Mouse (Mus musculus) midbrain, embryonic 12.5 days (tissue): ENCODE results near the gene Fxyd3. TPM values are rescaled to one million over a fixed set of nuclear protein-coding genes. Genes with fewer than 3 reads are reported as not detected.

Source experiments
- ATAC-seq: fragments of 200-750 bp; cut with Nextera tagmentation; 2 replicates; pipeline ENCODE4 v1.8.0; 2017; ENCODE audit warnings: low read depth, moderate TSS enrichment, moderate library complexity; ENCODE audit not compliant: low FRiP score
- H3K27ac ChIP-seq: fragments of 300-500 bp; sonication (generic); replicated peaks from 2 replicates; pipeline ENCODE4 v1.5.1; 2016; ENCODE audit warnings: mild to moderate bottlenecking
- H3K27me3 ChIP-seq: fragments of 300-500 bp; sonication (generic); 2 replicates; pipeline ENCODE4 v1.6.1; 2016; ENCODE audit warnings: mild to moderate bottlenecking
- H3K36me3 ChIP-seq: fragments of 300-500 bp; sonication (generic); 2 replicates; pipeline ENCODE4 v1.6.1; 2016
- H3K4me1 ChIP-seq: fragments of 300-500 bp; sonication (generic); 2 replicates; pipeline ENCODE4 v1.6.1; 2016
- H3K4me2 ChIP-seq: fragments of 300-500 bp; sonication (generic); replicated peaks from 2 replicates; pipeline ENCODE4 v1.6.1; 2016; ENCODE audit warnings: mild to moderate bottlenecking, moderate library complexity
- H3K4me3 ChIP-seq: fragments of 300-500 bp; sonication (generic); 2 replicates; pipeline ENCODE4 v1.5.1; 2016; ENCODE audit warnings: mild to moderate bottlenecking
- H3K9ac ChIP-seq: fragments of 300-500 bp; sonication (generic); replicated peaks from 2 replicates; pipeline ENCODE4 v1.6.1; 2016; ENCODE audit warnings: mild to moderate bottlenecking, moderate library complexity
- H3K9me3 ChIP-seq: fragments of 300-500 bp; sonication (generic); 2 replicates; pipeline ENCODE4 v1.6.1; 2016; ENCODE audit warnings: mild to moderate bottlenecking
- WGBS: fragments of 180-500 bp; shearing (Covaris S2); methylation state at CpG from one replicate; pipeline ENCODE4 v1.1.7; 2016; 5-methylcytosine and 5-hydroxymethylcytosine counted together
- polyA plus RNA-seq: library from polyadenylated mRNA; unstranded; fragments of >200 nt; fragmentation: Nextera tagmentation; extraction: Ambion mirVana; gene quantifications from 2 replicates; pipeline ENCODE4 v1.2.1, GENCODE M21; 2016

Gene Fxyd3
- polyA plus RNA-seq, 1 experiment from 2014 or later = 1.4 TPM

DNA sequence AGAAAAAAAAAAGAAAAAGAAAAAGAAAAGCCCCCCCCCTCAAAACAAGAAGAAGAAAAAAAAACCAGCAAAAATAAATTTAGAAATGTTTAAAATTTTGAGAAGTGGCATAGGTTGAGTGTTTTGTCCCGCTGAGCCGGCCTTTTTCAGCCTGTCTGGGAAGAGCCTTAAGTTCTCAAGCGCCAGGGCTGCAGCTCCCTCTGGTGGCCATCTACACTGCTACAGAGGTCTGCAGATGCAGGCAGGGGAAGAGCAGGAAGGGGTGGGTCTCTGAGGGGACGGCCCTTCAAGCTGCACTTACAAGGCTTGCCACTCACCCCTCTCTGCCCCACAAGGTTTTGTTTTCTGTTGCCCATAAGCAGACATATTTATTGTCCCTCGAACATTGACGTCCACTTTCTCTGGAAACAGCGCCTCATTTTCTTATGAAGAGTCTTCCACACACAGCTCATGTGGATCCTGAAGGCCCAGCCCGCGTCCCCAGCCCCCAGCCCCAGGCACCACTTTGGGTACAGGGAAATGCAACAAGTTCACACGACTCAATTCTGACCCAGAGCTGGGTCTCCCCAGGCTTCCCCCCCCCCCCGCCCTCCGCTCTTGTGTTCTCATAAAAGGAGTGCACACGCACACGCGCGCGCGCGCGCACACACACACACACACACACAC is 21.2 kb upstream of the Fxyd3 start:
- 50% methylated on average over 19 of the region's 20 CpGs for WGBS

DNA sequence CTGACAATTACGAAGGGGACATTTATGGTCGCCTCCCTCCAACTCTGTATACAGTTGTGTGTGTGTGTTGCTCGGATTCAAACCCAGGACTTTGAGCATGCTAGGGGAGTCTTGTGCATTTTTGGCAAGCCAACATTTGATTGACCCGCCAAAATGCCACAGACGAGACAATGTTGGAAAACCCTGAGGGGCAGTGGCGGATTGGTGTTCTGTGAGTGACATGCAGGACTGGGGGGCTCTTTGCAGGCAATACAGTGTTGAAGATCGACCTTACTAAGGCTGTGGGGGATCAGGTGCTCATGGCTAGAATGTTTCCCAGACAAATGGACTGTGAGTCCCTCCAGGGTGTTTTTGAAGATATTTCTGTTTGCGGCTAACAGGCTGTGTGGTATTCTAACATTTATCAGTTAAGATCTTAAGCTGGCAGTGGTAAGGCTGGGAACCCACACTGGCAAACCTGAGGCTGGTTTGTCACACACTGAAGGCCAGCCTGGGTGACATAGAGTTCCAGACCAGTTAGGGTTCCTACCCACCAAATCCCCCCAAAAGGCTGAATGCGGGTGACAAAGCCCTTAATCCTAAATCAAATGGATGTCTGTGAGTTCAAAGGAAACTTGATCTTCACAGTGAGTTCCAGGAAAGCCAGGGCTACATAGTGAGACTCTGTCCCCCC is 20.5 kb upstream of the Fxyd3 start:
- Histone ChIP-seq H3K27me3 (no peaks in the 10 kb centered on the region), H3K9ac (no peak overlapping the region), H3K9me3 (0 out of 2 replicates have a peak, but pooled peaks cover 2% of the 10 kb centered on the region), H3K36me3 (no peaks in the 10 kb centered on the region), H3K4me1 (0 out of 2 replicates have a peak, but pooled peaks cover 2% of the 10 kb centered on the region), H3K4me2 (no peak overlapping the region), H3K4me3 (no peak overlapping the region), H3K27ac (no peak overlapping the region)
- ATAC-seq = no peak
- 75% methylated on average over 9 of the region's 9 CpGs for WGBS

More for the DNA sequence above, 21.2 kb upstream of the Fxyd3 start:
- H3K4me1 ChIP-seq = 0 out of 2 replicates have a peak, but pooled peaks cover 2% of the 10 kb centered on the region
- H3K27me3 ChIP-seq = no peaks in the 10 kb centered on the region
- H3K36me3 ChIP-seq = no peaks in the 10 kb centered on the region
- H3K4me2 ChIP-seq = peak overlapping the region; percentile 42
- no peak overlapping the region for H3K27ac ChIP-seq
- peak overlapping the region; percentile 20 for H3K4me3 ChIP-seq
- no peak overlapping the region for H3K9ac ChIP-seq
- peak; percentile 93 for ATAC-seq
- 0 out of 2 replicates have a peak, but pooled peaks cover 2% of the 10 kb centered on the region for H3K9me3 ChIP-seq

DNA sequence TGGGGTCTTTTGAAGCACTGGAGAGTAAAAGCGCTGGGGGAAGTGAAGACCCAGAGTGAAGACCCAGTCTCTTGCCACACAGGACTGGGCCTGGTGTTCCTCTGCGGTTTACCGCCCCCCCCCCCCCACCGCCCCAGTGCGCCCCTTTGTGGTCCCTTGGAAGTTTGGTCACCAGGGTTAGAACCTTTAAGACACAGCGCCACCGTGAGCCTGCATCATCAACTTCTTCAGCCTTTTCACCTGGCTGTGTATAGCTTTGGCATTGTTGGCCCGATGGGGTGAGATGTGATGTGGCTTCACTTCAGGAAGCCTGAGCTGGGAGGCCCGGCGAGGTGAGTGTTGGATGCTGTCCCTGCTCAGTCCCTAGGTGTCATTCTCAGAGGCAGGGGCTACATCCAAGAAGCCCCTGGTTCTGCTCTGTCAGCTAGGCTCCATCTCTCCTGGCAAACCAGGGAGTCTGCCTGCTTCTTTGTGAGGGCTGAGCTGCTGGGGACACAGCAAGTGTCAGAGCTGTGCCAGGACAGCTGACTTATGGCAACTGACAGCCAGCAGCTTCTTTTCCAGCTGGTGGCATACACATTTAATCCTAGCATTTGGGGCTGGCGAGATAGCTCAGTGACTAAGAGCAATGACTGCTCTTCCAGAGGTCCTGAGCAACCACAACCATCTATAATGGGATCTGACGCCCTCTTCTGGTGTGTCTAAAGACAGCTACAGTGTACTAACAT is 18.4 kb upstream of the Fxyd3 start:
- no peak for ATAC-seq
- H3K4me1 ChIP-seq = 0 out of 2 replicates have a peak, but pooled peaks cover 2% of the 10 kb centered on the region
- H3K9ac ChIP-seq = no peak overlapping the region
- no peak overlapping the region for H3K4me2 ChIP-seq
- 0 out of 2 replicates have a peak, but pooled peaks cover 4% of the 10 kb centered on the region for H3K9me3 ChIP-seq
- H3K27ac ChIP-seq = no peak overlapping the region
- H3K4me3 ChIP-seq = no peak overlapping the region
- H3K36me3 ChIP-seq = no peaks in the 10 kb centered on the region
- no peaks in the 10 kb centered on the region for H3K27me3 ChIP-seq
- 26% methylated on average over 12 of the region's 12 CpGs for WGBS

DNA sequence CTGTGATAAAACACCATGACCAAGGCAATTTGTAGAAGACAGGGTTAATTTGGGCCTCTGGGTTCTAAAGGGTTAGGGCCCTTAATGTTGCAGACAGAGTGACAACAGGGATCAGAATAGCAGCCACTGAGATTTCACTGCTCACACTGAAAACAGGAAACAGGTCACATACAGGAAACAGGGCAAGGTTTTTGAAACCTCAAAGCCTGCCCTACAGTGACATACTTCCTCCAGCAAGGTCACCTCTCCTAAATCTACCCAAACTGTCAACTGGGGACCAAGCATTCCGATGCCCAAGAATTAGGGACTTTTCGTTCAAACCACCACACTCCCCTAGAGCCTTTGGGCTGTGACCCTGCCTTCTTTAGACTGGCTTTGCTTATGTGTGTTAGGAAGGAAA is 13.2 kb upstream of the Fxyd3 start:
- Histone ChIP-seq H3K4me2 (no peak overlapping the region), H3K27me3 (no peaks in the 10 kb centered on the region), H3K4me1 (peaks cover 6% of the 10 kb centered on the region), H3K4me3 (no peak overlapping the region), H3K36me3 (no peaks in the 10 kb centered on the region), H3K9ac (no peak overlapping the region), H3K9me3 (0 out of 2 replicates have a peak, but pooled peaks cover 2% of the 10 kb centered on the region), H3K27ac (no peak overlapping the region)
- ATAC-seq = no peak
- WGBS = 85% methylated on average over 2 of the region's 2 CpGs

DNA sequence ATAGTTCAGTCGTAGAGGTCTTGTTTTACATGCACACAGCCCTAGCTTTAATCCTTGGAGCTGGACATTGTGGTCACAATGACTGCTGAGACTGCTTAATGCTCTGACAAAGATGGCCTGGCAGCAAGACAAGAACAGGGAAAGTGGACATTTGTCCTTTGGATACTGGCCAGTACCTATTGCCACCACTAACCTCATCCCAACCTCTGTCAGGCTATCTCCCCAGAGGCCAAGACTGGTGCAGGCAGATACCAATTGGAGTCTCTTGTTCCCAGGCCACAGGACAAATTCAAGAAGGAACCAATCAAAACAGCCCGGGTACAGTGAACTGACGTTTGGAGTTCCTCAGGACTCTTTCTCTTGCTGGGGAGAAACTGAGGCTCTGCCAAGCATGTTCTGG is 11.7 kb upstream of the Fxyd3 start:
- H3K9ac ChIP-seq = no peak overlapping the region
- no peak overlapping the region for H3K27ac ChIP-seq
- H3K36me3 ChIP-seq = no peaks in the 10 kb centered on the region
- ATAC-seq = no peak
- H3K9me3 ChIP-seq = 0 out of 2 replicates have a peak, but pooled peaks cover 2% of the 10 kb centered on the region
- H3K4me1 ChIP-seq = peaks cover 9% of the 10 kb centered on the region
- no peak overlapping the region for H3K4me3 ChIP-seq
- H3K27me3 ChIP-seq = no peaks in the 10 kb centered on the region
- 75% methylated on average over 3 of the region's 3 CpGs for WGBS
- H3K4me2 ChIP-seq = no peak overlapping the region

DNA sequence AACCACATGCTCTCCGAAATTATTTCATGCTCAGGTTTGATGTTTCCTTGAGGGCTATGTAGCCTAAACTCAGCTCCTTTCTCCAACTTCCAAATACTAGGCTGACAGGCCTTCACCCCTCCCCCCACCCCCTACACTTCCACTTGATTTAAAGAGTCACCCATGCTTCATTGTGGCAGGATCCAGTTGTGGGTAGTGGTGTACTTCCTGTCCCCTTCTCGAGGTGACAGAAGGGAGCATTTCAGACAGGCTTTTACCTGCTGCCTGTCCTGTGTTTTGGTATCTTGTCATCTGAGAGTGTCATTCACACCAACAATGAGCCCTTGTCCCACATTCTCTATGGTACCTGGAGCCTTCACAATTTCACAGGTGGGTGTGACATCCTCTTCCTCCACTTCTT is 10.8 kb upstream of the Fxyd3 start:
- H3K4me1 ChIP-seq = peaks cover 9% of the 10 kb centered on the region
- no peaks in the 10 kb centered on the region for H3K36me3 ChIP-seq
- H3K4me2 ChIP-seq = no peak overlapping the region
- 89% methylated on average over 2 of the region's 2 CpGs for WGBS
- ATAC-seq = no peak
- H3K9ac ChIP-seq = no peak overlapping the region
- no peaks in the 10 kb centered on the region for H3K27me3 ChIP-seq
- no peak overlapping the region for H3K27ac ChIP-seq
- no peak overlapping the region for H3K4me3 ChIP-seq
- H3K9me3 ChIP-seq = 0 out of 2 replicates have a peak, but pooled peaks cover 2% of the 10 kb centered on the region

DNA sequence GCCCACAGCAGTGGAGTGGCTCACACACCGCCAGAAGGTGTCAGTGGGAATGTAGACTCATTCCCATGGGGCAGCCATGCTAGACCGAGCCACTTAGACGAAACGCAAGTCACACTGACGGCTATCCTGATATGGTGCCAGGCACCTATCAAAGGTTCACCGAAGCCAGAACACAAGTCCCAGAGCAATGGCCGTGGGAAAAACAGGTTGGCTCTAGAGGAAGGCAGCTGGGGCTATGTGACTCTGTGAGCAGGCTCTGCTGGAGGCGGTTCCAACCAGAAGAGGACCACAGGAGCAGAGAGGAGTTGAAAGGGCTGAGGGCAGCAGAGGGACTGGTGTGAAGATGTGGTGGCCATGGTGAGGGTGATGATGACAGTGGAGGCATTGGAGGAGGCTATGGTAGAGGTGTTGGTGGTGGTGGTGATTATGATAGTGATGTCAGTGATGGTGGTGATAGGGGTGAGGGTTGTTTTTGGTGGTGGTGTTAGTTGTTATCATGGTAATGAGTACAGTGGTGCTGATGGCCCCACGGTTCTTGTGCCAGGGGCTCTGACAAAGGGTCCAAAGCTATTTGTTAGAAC is 9.8 kb upstream of the Fxyd3 start:
- Histone ChIP-seq H3K27ac (no peak overlapping the region), H3K9me3 (0 out of 2 replicates have a peak, but pooled peaks cover 2% of the 10 kb centered on the region), H3K4me2 (no peak overlapping the region), H3K4me1 (peaks cover 9% of the 10 kb centered on the region), H3K4me3 (no peak overlapping the region), H3K36me3 (no peaks in the 10 kb centered on the region), H3K27me3 (no peaks in the 10 kb centered on the region), H3K9ac (no peak overlapping the region)
- 91% methylated on average over 9 of the region's 9 CpGs for WGBS
- ATAC-seq = no peak

DNA sequence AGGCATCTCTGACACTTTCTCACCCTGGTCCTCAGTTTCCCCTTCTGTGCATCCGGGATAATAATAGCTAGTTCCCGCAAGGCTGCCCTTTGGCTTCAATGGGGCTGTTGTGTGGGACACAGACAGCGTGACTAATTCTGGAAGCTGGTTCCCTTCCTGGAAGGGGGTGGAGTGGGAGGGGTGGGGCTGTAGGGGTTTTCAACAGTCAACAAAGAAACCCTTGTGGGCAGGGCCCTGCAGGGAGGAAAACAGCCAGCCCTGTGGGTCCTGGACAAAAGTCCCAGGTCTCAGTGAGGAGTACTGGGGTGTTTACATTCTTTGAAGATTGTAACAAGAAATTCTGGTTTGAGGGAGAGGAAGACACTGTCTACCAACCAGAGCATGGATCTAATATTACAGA is 8.7 kb upstream of the Fxyd3 start:
- Histone ChIP-seq H3K4me1 (peaks cover 9% of the 10 kb centered on the region), H3K4me2 (no peak overlapping the region), H3K27ac (no peak overlapping the region), H3K9me3 (0 out of 2 replicates have a peak, but pooled peaks cover 2% of the 10 kb centered on the region), H3K4me3 (no peak overlapping the region), H3K36me3 (no peaks in the 10 kb centered on the region), H3K9ac (no peak overlapping the region), H3K27me3 (no peaks in the 10 kb centered on the region)
- peak; percentile 21; the same call in 1 of the 2 replicates for ATAC-seq
- WGBS = 25% methylated on average over 3 of the region's 3 CpGs

DNA sequence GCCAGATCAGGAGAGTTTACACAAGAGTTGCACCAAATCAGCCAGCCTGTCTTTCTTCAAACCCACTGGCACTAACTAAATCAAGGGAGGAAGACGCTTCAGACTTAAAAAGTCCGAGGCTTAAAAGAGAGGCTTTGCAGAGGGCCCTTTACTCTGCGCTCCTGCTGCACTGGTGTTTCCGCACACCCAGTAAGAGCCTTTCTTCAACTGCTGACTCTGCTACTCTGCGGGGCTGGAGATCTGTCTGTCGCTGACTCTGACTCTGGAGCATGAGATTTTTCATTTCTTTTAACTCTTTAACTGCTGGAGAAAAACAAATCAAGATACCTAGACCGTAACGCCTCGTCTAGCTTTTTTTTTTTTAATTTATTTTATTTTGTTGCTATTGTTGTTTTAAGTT is 7.6 kb upstream of the Fxyd3 start:
- Histone ChIP-seq H3K4me1 (peaks cover 9% of the 10 kb centered on the region), H3K4me2 (no peak overlapping the region), H3K36me3 (no peaks in the 10 kb centered on the region), H3K4me3 (no peak overlapping the region), H3K9ac (no peak overlapping the region), H3K27ac (no peak overlapping the region), H3K27me3 (no peaks in the 10 kb centered on the region), H3K9me3 (no peaks in the 10 kb centered on the region)
- WGBS = 61% methylated on average over 9 of the region's 9 CpGs
- no peak for ATAC-seq

DNA sequence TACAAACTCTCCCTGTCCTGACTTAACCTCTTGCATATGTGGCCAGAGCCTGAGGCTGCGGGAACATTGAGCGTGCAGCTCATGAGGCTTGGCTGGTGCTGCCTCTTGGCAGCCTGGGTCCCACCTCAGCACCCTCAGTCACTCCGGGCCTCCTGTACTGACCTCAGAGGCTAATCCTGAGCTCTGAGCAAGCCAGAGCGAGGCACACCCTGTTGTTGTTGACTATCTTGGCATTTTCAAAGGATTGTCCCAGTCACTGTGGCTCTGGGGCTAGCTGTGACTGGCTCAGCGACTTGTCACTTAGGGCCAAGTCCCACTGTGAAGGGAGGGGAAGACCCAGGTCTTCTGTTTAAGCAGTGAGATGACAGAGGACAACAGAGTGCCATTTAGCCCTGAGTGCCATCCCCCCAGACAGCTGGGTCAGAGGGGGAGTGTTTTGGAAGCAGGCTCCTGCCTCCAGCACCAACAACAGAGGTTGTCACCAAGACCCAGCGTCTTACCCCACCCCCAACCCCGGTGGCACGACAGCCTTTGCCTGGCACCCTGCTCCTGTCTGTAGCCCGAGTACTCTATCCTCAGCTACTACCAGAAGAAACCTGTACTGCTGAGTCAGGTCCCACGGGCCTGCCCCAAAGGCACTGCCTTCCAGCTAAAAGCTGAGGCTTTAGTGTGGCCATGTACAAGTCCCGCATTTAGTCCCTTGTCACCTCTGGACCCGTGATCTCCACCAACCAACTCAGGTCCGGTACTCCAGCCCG is 6.5 kb upstream of the Fxyd3 start:
- Histone ChIP-seq H3K36me3 (no peaks in the 10 kb centered on the region), H3K4me3 (no peak overlapping the region), H3K4me1 (peaks cover 9% of the 10 kb centered on the region), H3K27ac (no peak overlapping the region), H3K9ac (no peak overlapping the region), H3K9me3 (no peaks in the 10 kb centered on the region), H3K27me3 (no peaks in the 10 kb centered on the region), H3K4me2 (no peak overlapping the region)
- 59% methylated on average over 14 of the region's 14 CpGs for WGBS
- 0 out of 2 replicates have a peak, but pooled peaks have one; percentile 36 for ATAC-seq

DNA sequence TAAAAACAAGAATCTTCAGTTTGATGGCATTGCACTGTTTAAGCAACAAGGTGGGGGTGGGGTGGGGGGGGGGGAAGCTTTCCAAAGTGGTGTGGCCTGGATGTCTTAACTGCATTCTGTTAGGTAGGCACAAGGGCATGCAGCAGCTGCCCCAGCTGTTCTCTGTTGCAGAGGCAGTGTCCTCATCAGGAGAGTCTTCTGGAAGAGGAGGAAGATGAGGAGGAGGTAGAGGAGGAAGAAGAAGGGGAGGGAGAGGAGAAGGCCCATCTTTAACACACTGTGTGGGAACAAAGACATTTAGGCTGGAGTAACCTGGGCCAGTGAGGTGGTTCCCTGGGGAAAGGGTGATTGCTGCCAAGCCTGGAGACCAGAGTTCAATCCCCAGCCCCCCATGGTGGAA is 5.6 kb upstream of the Fxyd3 start:
- ATAC-seq = no peak
- Histone ChIP-seq H3K4me2 (no peak overlapping the region), H3K9ac (no peak overlapping the region)

More for the DNA sequence above, 5.6 kb upstream of the Fxyd3 start:
- Histone ChIP-seq H3K27ac (no peak overlapping the region), H3K9me3 (no peaks in the 10 kb centered on the region), H3K4me1 (peaks cover 9% of the 10 kb centered on the region), H3K36me3 (no peaks in the 10 kb centered on the region), H3K4me3 (no peak overlapping the region), H3K27me3 (no peaks in the 10 kb centered on the region)
